13 mouse cellular contexts compared by ENCODE assay signal in genomic region chr17:33844196-33844595, GRCm38 (mm10). TPM values are rescaled to one million over a fixed set of nuclear protein-coding genes. Genes with fewer than 3 reads are reported as not detected.
DNase-seq lines count a peak whose midpoint lies in the region; ATAC-seq and TF ChIP-seq lines count a peak whose summit lies in the region.
"Had no signal": no experiment of that assay in that cellular context is flagged by ENCODE, and none has a peak within 500 bp of the region (broad histone marks: within the 10 kb centered on the region; RNA-seq: fewer than 3 reads in every experiment).

No protein-coding gene starts in this region.

- peak overlapping the region; percentile 18; the same call in 1 of the 2 replicates for H3K9ac ChIP-seq in heart, embryonic 16.5 days (ENCODE audit: low read length)
- H3K9ac ChIP-seq in ES-Bruce4 (ENCODE audit: low read depth, poor library complexity, severe bottlenecking) = peak overlapping the region; percentile 65

- H3K4me3 ChIP-seq in heart, embryonic 16.5 days (ENCODE audit: low read length) = no peak overlapping the region
- no peak overlapping the region for H3K4me3 ChIP-seq in ES-Bruce4 (ENCODE audit: low read depth, low read length)
- peak overlapping the region; percentile 68 for H3K4me3 ChIP-seq in midbrain, embryonic 10.5 days
- no peak overlapping the region for H3K4me3 ChIP-seq in thymus, adult 2 months (ENCODE audit: control insufficient read depth, insufficient read depth, low read length)

- WGBS in heart, embryonic 16.5 days = 83% methylated on average over 1 of the region's 1 CpGs
- WGBS in midbrain, embryonic 10.5 days = 93% methylated on average over 1 of the region's 1 CpGs
- WGBS in thymus, adult 2 months = 81% methylated on average over 1 of the region's 1 CpGs

- no peak for DNase-seq in heart, adult 8-10 months (ENCODE audit: low spot score)
- no peak for DNase-seq in midbrain, embryonic 10.5 days (ENCODE audit: low spot score)
- DNase-seq in thymus, adult 2 months = no peak
- no peak for DNase-seq in spleen, adult 12 weeks (ENCODE audit: low spot score)
- no peak for DNase-seq in adrenal gland, adult 8-10 months
- DNase-seq: lung, adult 18-20 months; retina, postnatal 1 day; thymus, postnatal 25 days had no signal

- H3K36me3 ChIP-seq in heart, embryonic 16.5 days (ENCODE audit: control insufficient read depth, insufficient read depth) = 0 out of 2 replicates have a peak, but pooled peaks cover 2% of the 10 kb centered on the region
- peaks cover 22% of the 10 kb centered on the region for H3K36me3 ChIP-seq in ES-Bruce4 (ENCODE audit: control insufficient read depth, insufficient read depth, low read length, poor library complexity, severe bottlenecking)
- H3K36me3 ChIP-seq in midbrain, embryonic 10.5 days = peaks cover 41% of the 10 kb centered on the region
- H3K36me3 ChIP-seq in thymus, adult 2 months (ENCODE audit: control insufficient read depth, insufficient read depth, low read length) = no peaks in the 10 kb centered on the region

- H3K4me1 ChIP-seq in heart, embryonic 16.5 days (ENCODE audit: control insufficient read depth, insufficient read depth, low read length) = peaks cover 10% of the 10 kb centered on the region
- no peaks in the 10 kb centered on the region for H3K4me1 ChIP-seq in ES-Bruce4 (ENCODE audit: control insufficient read depth, insufficient read depth, low read length)
- peaks cover 22% of the 10 kb centered on the region for H3K4me1 ChIP-seq in midbrain, embryonic 10.5 days
- peaks cover 5% of the 10 kb centered on the region for H3K4me1 ChIP-seq in thymus, adult 2 months (replicated peaks; ENCODE audit: control insufficient read depth, insufficient read depth, low read length)

- TF ChIP-seq POLR2A in ES-Bruce4 (IDR thresholded peaks at IDR 0.05; ENCODE audit: insufficient read depth, low read length) = no peak
- TF ChIP-seq POLR2A in thymus, adult 2 months (IDR thresholded peaks at IDR 0.05; ENCODE audit: control insufficient read depth, extremely low read depth, insufficient read depth, low read length, poor library complexity) = no peak

- TF ChIP-seq CTCF in ES-Bruce4 (IDR thresholded peaks at IDR 0.05; ENCODE audit: low read depth, low read length) = no peak
- TF ChIP-seq CTCF in thymus, adult 2 months (IDR thresholded peaks at IDR 0.05; ENCODE audit: borderline replicate concordance, control insufficient read depth, extremely low read depth, insufficient read depth, low read length, poor library complexity) = no peak

- ATAC-seq in heart, embryonic 16.5 days (replicated peaks; ENCODE audit: extremely low read depth, insufficient read depth, low FRiP score) = no peak
- ATAC-seq in granulocyte monocyte progenitor cell, adult 5-6 weeks (replicated peaks; ENCODE audit: poor library complexity, severe bottlenecking) = 0 out of 2 replicates have a peak, but pooled peaks have one; percentile 10

- H3K9me3 ChIP-seq in heart, embryonic 16.5 days (replicated peaks; ENCODE audit: control insufficient read depth, low read length) = no peaks in the 10 kb centered on the region
- H3K9me3 ChIP-seq in ES-Bruce4 (replicated peaks; ENCODE audit: control insufficient read depth, insufficient read depth, low read length, poor library complexity, severe bottlenecking) = no peaks in the 10 kb centered on the region
- no peaks in the 10 kb centered on the region for H3K9me3 ChIP-seq in midbrain, embryonic 10.5 days (replicated peaks)

- H3K27ac ChIP-seq in heart, embryonic 16.5 days (ENCODE audit: low read length) = no peak overlapping the region
- no peak overlapping the region for H3K27ac ChIP-seq in ES-Bruce4 (ENCODE audit: insufficient read depth, low read length)
- H3K27ac ChIP-seq in midbrain, embryonic 10.5 days (replicated peaks) = no peak overlapping the region
- no peak overlapping the region for H3K27ac ChIP-seq in thymus, adult 2 months (ENCODE audit: control insufficient read depth, insufficient read depth, low read length)

- no peaks in the 10 kb centered on the region for H3K27me3 ChIP-seq in heart, embryonic 16.5 days (ENCODE audit: control insufficient read depth, insufficient read depth, low read length)
- no peaks in the 10 kb centered on the region for H3K27me3 ChIP-seq in ES-Bruce4 (ENCODE audit: control insufficient read depth, insufficient read depth, low read length, poor library complexity, severe bottlenecking)
- no peaks in the 10 kb centered on the region for H3K27me3 ChIP-seq in midbrain, embryonic 10.5 days (ENCODE audit: low read depth, poor library complexity, severe bottlenecking)
- no peaks in the 10 kb centered on the region for H3K27me3 ChIP-seq in thymus, adult 2 months (ENCODE audit: control insufficient read depth, insufficient read depth, low read length)

- peak overlapping the region; percentile 87; the same call in 1 of the 2 replicates for H3K4me2 ChIP-seq in heart, embryonic 16.5 days (ENCODE audit: low read depth, low read length)

- TF ChIP-seq EP300 in ES-Bruce4 (IDR thresholded peaks at IDR 0.05; ENCODE audit: insufficient read depth, low read depth, low read length) = no peak

RNA-seq across cellular contexts. Expression of gene Cd320, which starts 1.3 kb away (rescaled TPM):
- polyA plus RNA-seq in heart, embryonic 16.5 days (2015; fragmentation: Nextera tagmentation; extraction: Ambion mirVana) = 37.6 and 41.9 TPM in 2 replicates
- 10 to 100 TPM; 28.9 to 33.6 (median 33.2) TPM for total RNA-seq in heart, adult 8-10 months (2022)
- 30.6 and 35.7 TPM in 2 replicates for polyA plus RNA-seq in ES-Bruce4 (2011; ENCODE audit: insufficient read depth, insufficient read length, low read depth, missing spikeins)
- 21.9 and 35.5 TPM in 2 replicates for total RNA-seq in granulocyte monocyte progenitor cell, adult 5-6 weeks (2014; fragmentation: Nextera tagmentation)
- total RNA-seq in granulocyte monocyte progenitor cell, adult 5-6 weeks (2017) = 20.3 and 31.3 TPM in 2 replicates
- 82.0 and 82.4 TPM in 2 replicates for polyA plus RNA-seq in midbrain, embryonic 10.5 days (2016; fragmentation: Nextera tagmentation; extraction: Ambion mirVana)
- polyA plus RNA-seq in thymus, adult 2 months (2012; rRNA removed) = 28.7 and 32.9 TPM in 2 replicates
- 10 to 100 TPM; 29.5 to 63.3 (median 37.6) TPM for total RNA-seq in adrenal gland, adult 8-10 months (2022)

RNA-seq across cellular contexts. Expression of gene Ndufa7, which starts 19.8 kb away (rescaled TPM):
- polyA plus RNA-seq in heart, embryonic 16.5 days (2015; fragmentation: Nextera tagmentation; extraction: Ambion mirVana) = 535 and 549 TPM in 2 replicates
- total RNA-seq in heart, adult 8-10 months (2022) = 100 to 1,000 TPM; 676 to 749 (median 700) TPM
- polyA plus RNA-seq in ES-Bruce4 (2011; ENCODE audit: insufficient read depth, insufficient read length, low read depth, missing spikeins) = 406 and 464 TPM in 2 replicates
- 282 and 300 TPM in 2 replicates for total RNA-seq in granulocyte monocyte progenitor cell, adult 5-6 weeks (2014; fragmentation: Nextera tagmentation)
- 133 and 200 TPM in 2 replicates for total RNA-seq in granulocyte monocyte progenitor cell, adult 5-6 weeks (2017)
- 496 and 518 TPM in 2 replicates for polyA plus RNA-seq in midbrain, embryonic 10.5 days (2016; fragmentation: Nextera tagmentation; extraction: Ambion mirVana)
- 305 and 382 TPM in 2 replicates for polyA plus RNA-seq in thymus, adult 2 months (2012; rRNA removed)
- 100 to 1,000 TPM; 371 to 504 (median 430) TPM for total RNA-seq in adrenal gland, adult 8-10 months (2022)

RNA-seq across cellular contexts. Expression of gene Rps28, which starts 19.8 kb away (rescaled TPM):
- 388 and 436 TPM in 2 replicates for polyA plus RNA-seq in heart, embryonic 16.5 days (2015; fragmentation: Nextera tagmentation; extraction: Ambion mirVana)
- total RNA-seq in heart, adult 8-10 months (2022) = 100 to 1,000 TPM; 691 to 822 (median 750) TPM
- 3,700 and 3,844 TPM in 2 replicates for polyA plus RNA-seq in ES-Bruce4 (2011; ENCODE audit: insufficient read depth, insufficient read length, low read depth, missing spikeins)
- 3,502 and 3,517 TPM in 2 replicates for total RNA-seq in granulocyte monocyte progenitor cell, adult 5-6 weeks (2014; fragmentation: Nextera tagmentation)
- total RNA-seq in granulocyte monocyte progenitor cell, adult 5-6 weeks (2017) = 2,416 and 2,576 TPM in 2 replicates
- 699 and 827 TPM in 2 replicates for polyA plus RNA-seq in midbrain, embryonic 10.5 days (2016; fragmentation: Nextera tagmentation; extraction: Ambion mirVana)
- 678 and 707 TPM in 2 replicates for polyA plus RNA-seq in thymus, adult 2 months (2012; rRNA removed)
- 1,000 to 10,000 TPM; 1,538 to 1,820 (median 1,607) TPM for total RNA-seq in adrenal gland, adult 8-10 months (2022)

RNA-seq across cellular contexts. Expression of gene Gm7029, which starts 29.4 kb away (rescaled TPM):
- polyA plus RNA-seq in heart, embryonic 16.5 days (2015; fragmentation: Nextera tagmentation; extraction: Ambion mirVana) = not detected in 2 replicates
- total RNA-seq in heart, adult 8-10 months (2022) = not detected
- polyA plus RNA-seq in ES-Bruce4 (2011; ENCODE audit: insufficient read depth, insufficient read length, low read depth, missing spikeins) = not detected in 2 replicates
- not detected in 2 replicates for total RNA-seq in granulocyte monocyte progenitor cell, adult 5-6 weeks (2014; fragmentation: Nextera tagmentation)
- not detected in 2 replicates for total RNA-seq in granulocyte monocyte progenitor cell, adult 5-6 weeks (2017)
- polyA plus RNA-seq in midbrain, embryonic 10.5 days (2016; fragmentation: Nextera tagmentation; extraction: Ambion mirVana) = not detected in 2 replicates
- polyA plus RNA-seq in thymus, adult 2 months (2012; rRNA removed) = 3.0 TPM in 1 of 2 replicates, not detected in the other
- total RNA-seq in adrenal gland, adult 8-10 months (2022) = not detected
- total RNA-seq: adrenal gland, adult 18-20 months; hematopoietic stem cell, adult 5-6 weeks had no signal

RNA-seq across cellular contexts. Expression of gene Kank3, which starts 33.9 kb away (rescaled TPM):
- 48.5 and 58.7 TPM in 2 replicates for polyA plus RNA-seq in heart, embryonic 16.5 days (2015; fragmentation: Nextera tagmentation; extraction: Ambion mirVana)
- 10 to 100 TPM; 44.4 to 64.9 (median 51.3) TPM for total RNA-seq in heart, adult 8-10 months (2022)
- 40.0 and 44.7 TPM in 2 replicates for polyA plus RNA-seq in ES-Bruce4 (2011; ENCODE audit: insufficient read depth, insufficient read length, low read depth, missing spikeins)
- total RNA-seq in granulocyte monocyte progenitor cell, adult 5-6 weeks (2014; fragmentation: Nextera tagmentation) = 17.5 and 21.0 TPM in 2 replicates
- total RNA-seq in granulocyte monocyte progenitor cell, adult 5-6 weeks (2017) = 5.3 and 5.5 TPM in 2 replicates
- 24.6 and 29.4 TPM in 2 replicates for polyA plus RNA-seq in midbrain, embryonic 10.5 days (2016; fragmentation: Nextera tagmentation; extraction: Ambion mirVana)
- polyA plus RNA-seq in thymus, adult 2 months (2012; rRNA removed) = 19.9 and 29.3 TPM in 2 replicates
- total RNA-seq in adrenal gland, adult 8-10 months (2022) = 100 to 1,000 TPM in 3 of 4 experiments, 10 to 100 TPM in 1; 69.8 to 130 (median 111) TPM
